Mouse (Mus musculus) hindbrain, embryonic 14.5 days (tissue): ENCODE measurements around the gene Epha1. TPM values are rescaled to one million over a fixed set of nuclear protein-coding genes. Genes with fewer than 3 reads are reported as not detected.

Source experiments
- ATAC-seq: fragments of 200-750 bp; cut with Nextera tagmentation; 2 replicates; pipeline ENCODE4 v1.8.0; 2017; ENCODE audit warnings: moderate number of reproducible peaks, mild to moderate bottlenecking, moderate TSS enrichment, moderate library complexity; ENCODE audit not compliant: low FRiP score
- DNase-seq: peaks from one replicate; pipeline ENCODE4 v3.0.0-alpha.2; 2015; ENCODE audit warnings: low spot score
- H3K27ac ChIP-seq: fragments of 300-500 bp; sonication (generic); 2 replicates; pipeline ENCODE4 v1.5.1; 2014; ENCODE audit warnings: mild to moderate bottlenecking, moderate library complexity
- H3K27me3 ChIP-seq: fragments of 300-500 bp; sonication (generic); 2 replicates; pipeline ENCODE4 v1.6.1; 2014; ENCODE audit warnings: mild to moderate bottlenecking, low read length, mixed read lengths; ENCODE audit not compliant: control insufficient read depth, insufficient read depth
- H3K36me3 ChIP-seq: fragments of 300-500 bp; sonication (generic); replicated peaks from 2 replicates; pipeline ENCODE4 v1.6.1; 2014; ENCODE audit not compliant: control insufficient read depth, insufficient read depth
- H3K4me1 ChIP-seq: fragments of 300-500 bp; sonication (generic); replicated peaks from 2 replicates; pipeline ENCODE4 v1.6.1; 2014; ENCODE audit warnings: antibody characterized with exemption, low read length, mixed read lengths; ENCODE audit not compliant: control insufficient read depth, insufficient read depth
- H3K4me2 ChIP-seq: fragments of 300-500 bp; sonication (generic); replicated peaks from 2 replicates; pipeline ENCODE4 v1.6.1; 2014; ENCODE audit warnings: mild to moderate bottlenecking, moderate library complexity
- H3K4me3 ChIP-seq: fragments of 300-500 bp; sonication (generic); replicated peaks from 2 replicates; pipeline ENCODE4 v1.5.1; 2014; ENCODE audit warnings: mild to moderate bottlenecking, low read length
- H3K9ac ChIP-seq: fragments of 300-500 bp; sonication (generic); 2 replicates; pipeline ENCODE4 v1.6.1; 2014
- H3K9me3 ChIP-seq: fragments of 300-500 bp; sonication (generic); 2 replicates; pipeline ENCODE4 v1.6.1; 2016; ENCODE audit warnings: low read length; ENCODE audit not compliant: control insufficient read depth
- WGBS: fragments of 180-500 bp; shearing (Covaris S2); extraction: QIAGEN DNeasy Blood & Tissue Kit; methylation state at CpG from one replicate; pipeline ENCODE4 v1.1.7; 2014; 5-methylcytosine and 5-hydroxymethylcytosine counted together
- polyA plus RNA-seq: library from polyadenylated mRNA; unstranded; fragments of >200 nt; fragmentation: Nextera tagmentation; extraction: Ambion mirVana; gene quantifications from 2 replicates; pipeline ENCODE4 v1.2.1, GENCODE M21; 2014

Gene Epha1
- polyA plus RNA-seq, 1 experiment from 2014 or later = 0.24 TPM

DNA sequence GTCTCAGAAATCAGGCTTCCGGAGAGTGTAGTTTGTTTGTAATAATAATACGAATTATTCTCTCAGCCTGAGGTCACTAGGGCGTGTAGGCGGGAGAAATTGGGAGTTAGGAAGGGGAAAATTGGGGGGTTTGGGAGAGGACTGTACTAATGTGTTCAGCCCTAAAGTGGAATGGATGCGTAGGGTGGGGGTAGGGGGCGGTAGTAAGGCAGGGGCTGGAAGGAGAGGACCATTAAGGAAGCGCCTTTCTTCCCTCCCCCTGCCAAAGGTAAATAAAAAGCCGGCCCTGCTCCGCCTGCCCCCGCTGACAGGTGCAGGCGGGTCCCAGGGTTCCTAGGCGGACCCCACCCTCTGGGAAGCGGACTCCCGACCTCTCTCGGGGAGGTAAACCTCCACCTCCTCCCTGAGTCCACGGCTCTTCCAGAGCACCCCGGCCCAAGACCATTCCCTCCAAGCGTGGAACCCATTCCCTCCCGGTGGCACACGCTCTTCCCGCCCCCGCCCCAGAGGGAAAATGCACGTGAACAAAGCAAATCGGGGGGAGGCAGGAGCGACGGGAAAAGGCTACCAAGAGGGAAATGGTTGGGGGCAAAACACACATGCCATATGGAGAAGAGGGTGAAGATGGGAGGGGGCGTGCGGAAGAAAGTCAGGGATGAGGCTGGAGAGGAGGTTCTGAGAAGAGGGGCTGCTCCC is 49.5 kb downstream of the Epha1 start:
- H3K27ac ChIP-seq = peak overlapping the region; percentile 90
- 1% methylated on average over 28 of the region's 28 CpGs for WGBS

DNA sequence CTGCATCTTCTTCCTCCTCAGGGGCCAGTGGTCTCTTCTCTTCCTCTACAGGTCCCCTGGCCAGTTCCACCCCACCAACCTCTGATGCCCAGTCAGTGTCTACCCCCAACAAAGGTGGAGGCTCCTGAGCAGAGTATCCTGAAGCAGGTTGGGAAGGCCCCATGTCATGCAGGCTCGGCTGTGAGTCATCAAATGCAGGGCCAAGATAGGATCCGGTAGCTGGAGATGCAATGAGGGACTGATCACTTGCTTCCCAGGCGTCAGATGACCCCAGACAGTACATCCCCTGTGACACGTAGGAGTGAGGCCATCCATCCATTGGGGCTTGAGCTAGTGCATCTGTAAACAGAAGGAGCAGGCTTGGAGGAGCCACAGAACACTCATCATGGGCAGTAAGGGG is 54.8 kb downstream of the Epha1 start:
- no peak for ATAC-seq
- WGBS = 94% methylated on average over 4 of the region's 4 CpGs
- H3K27me3 ChIP-seq = no peaks in the 10 kb centered on the region
- H3K9ac ChIP-seq = no peak overlapping the region
- H3K4me3 ChIP-seq = no peak overlapping the region
- DNase-seq = no peak
- no peak overlapping the region for H3K4me2 ChIP-seq
- H3K4me1 ChIP-seq = peaks cover 16% of the 10 kb centered on the region
- H3K36me3 ChIP-seq = peaks cover 59% of the 10 kb centered on the region
- H3K27ac ChIP-seq = no peak overlapping the region
- no peaks in the 10 kb centered on the region for H3K9me3 ChIP-seq

More for the DNA sequence above, 49.5 kb downstream of the Epha1 start:
- Histone ChIP-seq H3K9ac (peak overlapping the region; percentile 91), H3K9me3 (no peaks in the 10 kb centered on the region), H3K36me3 (peaks cover 18% of the 10 kb centered on the region), H3K4me2 (peak overlapping the region; percentile 89), H3K4me3 (peak overlapping the region; percentile 76), H3K27me3 (no peaks in the 10 kb centered on the region), H3K4me1 (peaks cover 16% of the 10 kb centered on the region)
- DNase-seq (peak; percentile 28), ATAC-seq (peak; percentile 51; the same call in 1 of the 2 replicates)

DNA sequence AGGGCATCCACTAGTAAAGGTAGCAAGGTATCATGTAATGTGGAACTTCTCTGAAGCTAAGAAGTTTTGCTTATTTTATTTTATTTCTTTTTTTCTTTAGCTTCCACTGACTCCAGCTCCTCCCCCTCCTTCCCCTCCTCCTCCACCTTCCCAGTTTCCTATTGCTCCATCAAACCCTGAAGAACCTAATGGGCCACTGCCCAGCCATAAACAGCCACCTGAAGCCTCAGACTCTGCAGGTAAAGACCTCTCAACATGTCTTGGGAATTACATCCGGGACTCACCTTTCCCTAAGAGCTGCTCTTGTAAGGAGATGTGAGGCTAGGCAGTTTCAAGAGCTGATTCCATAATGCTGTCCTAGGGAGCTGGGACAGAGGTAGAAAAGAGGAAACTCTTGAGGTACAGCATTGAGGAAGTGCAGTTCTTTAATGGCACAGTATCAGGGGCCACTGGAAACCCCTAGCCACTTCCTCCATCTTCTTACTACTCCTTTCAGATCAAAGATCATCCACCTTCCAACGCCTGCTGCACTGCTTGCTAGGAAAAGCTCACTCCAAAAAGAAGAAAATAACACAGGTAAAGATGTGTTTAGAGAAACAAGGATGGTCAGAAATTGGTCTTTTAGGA is 62.5 kb downstream of the Epha1 start:
- Histone ChIP-seq H3K9me3 (no peaks in the 10 kb centered on the region), H3K9ac (no peak overlapping the region), H3K27ac (no peak overlapping the region), H3K4me3 (no peak overlapping the region), H3K36me3 (peaks cover 77% of the 10 kb centered on the region), H3K27me3 (no peaks in the 10 kb centered on the region), H3K4me2 (no peak overlapping the region), H3K4me1 (no peaks in the 10 kb centered on the region)
- ATAC-seq (no peak), DNase-seq (no peak)
- WGBS = 94% methylated on average over 2 of the region's 2 CpGs

DNA sequence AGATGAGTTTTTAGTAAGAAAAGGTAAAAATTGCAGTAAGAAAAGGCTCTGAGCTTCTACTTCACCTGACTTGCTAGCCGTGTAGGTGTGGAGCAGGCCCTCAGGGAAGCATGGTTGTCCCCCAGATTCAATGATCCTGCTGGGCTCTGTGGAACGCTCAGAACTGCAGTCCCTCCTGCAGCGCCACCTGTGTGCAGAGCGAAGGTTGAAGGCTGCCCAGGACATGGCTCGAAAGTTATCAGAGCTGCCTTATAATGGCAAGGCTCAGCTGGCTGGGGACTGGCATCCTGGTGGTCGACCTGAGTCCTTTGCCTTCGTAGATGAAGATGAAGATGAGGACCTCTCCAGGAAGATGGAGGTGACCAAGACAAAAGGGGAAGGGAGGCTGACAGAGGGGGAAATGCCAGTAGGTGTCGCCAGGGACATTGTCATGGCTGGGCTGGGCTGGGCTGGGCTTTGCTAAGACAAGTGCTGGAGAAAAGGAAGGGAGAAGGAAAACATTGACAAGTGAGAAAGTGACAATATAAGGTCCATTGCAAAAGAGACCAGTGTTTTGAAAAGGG is 63.2 kb downstream of the Epha1 start:
- 51% methylated on average over 8 of the region's 8 CpGs for WGBS
- peaks cover 74% of the 10 kb centered on the region for H3K36me3 ChIP-seq

More for the DNA sequence above, 63.2 kb downstream of the Epha1 start:
- Histone ChIP-seq H3K9me3 (no peaks in the 10 kb centered on the region), H3K4me3 (no peak overlapping the region), H3K9ac (no peak overlapping the region), H3K4me2 (no peak overlapping the region), H3K27me3 (no peaks in the 10 kb centered on the region), H3K27ac (no peak overlapping the region), H3K4me1 (no peaks in the 10 kb centered on the region)
- DNase-seq = no peak
- no peak for ATAC-seq

Other genes with a start within 250 kb of the Epha1 start
- not detected in 2 replicates for gene Tas2r139, start 232.3 kb downstream of the Epha1 start, polyA plus RNA-seq
- gene Tas2r144, start 157.9 kb downstream of the Epha1 start, polyA plus RNA-seq = not detected in 2 replicates
- gene Gstk1, start 127.3 kb downstream of the Epha1 start, polyA plus RNA-seq = 11.6 and 12.1 TPM in 2 replicates
- not detected in 2 replicates for gene Tmem139, start 111.3 kb downstream of the Epha1 start, polyA plus RNA-seq
- gene Casp2, start 108.3 kb downstream of the Epha1 start, polyA plus RNA-seq = 32.7 and 36.4 TPM in 2 replicates
- gene Clcn1, start 86.6 kb downstream of the Epha1 start, polyA plus RNA-seq = 0.94 and 1.9 TPM in 2 replicates
- gene Fam131b, start 48.6 kb downstream of the Epha1 start, polyA plus RNA-seq = 7.2 and 7.9 TPM in 2 replicates
- 56.6 and 60.3 TPM in 2 replicates for gene Zyx, start 23.6 kb downstream of the Epha1 start, polyA plus RNA-seq
- not detected in 2 replicates for gene Tas2r143, start 27.0 kb upstream of the Epha1 start, polyA plus RNA-seq
- gene Tas2r135, start 32.2 kb upstream of the Epha1 start, polyA plus RNA-seq = not detected in 2 replicates
- gene Tas2r126, start 61.3 kb upstream of the Epha1 start, polyA plus RNA-seq = not detected in 2 replicates
- gene Olfr458, start 91.9 kb upstream of the Epha1 start, polyA plus RNA-seq = not detected in 2 replicates
- gene Olfr457, start 103.1 kb upstream of the Epha1 start, polyA plus RNA-seq = not detected in 2 replicates
- not detected in 2 replicates for gene Olfr456, start 113.9 kb upstream of the Epha1 start, polyA plus RNA-seq
- gene Olfr455, start 174.3 kb upstream of the Epha1 start, polyA plus RNA-seq = 0.08 TPM in 1 of 2 replicates, not detected in the other
- 0.05 TPM in 1 of 2 replicates, not detected in the other for gene Tcaf3, start 224.4 kb upstream of the Epha1 start, polyA plus RNA-seq